Mouse (Mus musculus): ENCODE measurements around the gene Whrn. TPM values are rescaled to one million over a fixed set of nuclear protein-coding genes. Genes with fewer than 3 reads are reported as not detected.
A peak's percentile ranks its signal among the peaks of the same experiment; 100 is the strongest.

The Whrn gene
- polyA plus RNA-seq, 1 experiment from 2014 or later, result 1.2 TPM

GRCm38 (mm10) chr4:63514454-63514984 is 18.7 kb upstream of the Whrn start:
- no peak for TF ChIP-seq EP300 (optimal IDR thresholded peaks at IDR 0.05)
- no peak for TF ChIP-seq CTCF (IDR thresholded peaks at IDR 0.05; ENCODE audit: low read depth)
- 60% methylated on average over 4 of the region's 4 CpGs for WGBS
- ATAC-seq (ENCODE audit: low FRiP score, low TSS enrichment) (no peak), DNase-seq (ENCODE audit: low spot score) (no peak)
- Histone ChIP-seq H3K4me1 (replicated peaks; ENCODE audit: control insufficient read depth, insufficient read depth) (no peaks in the 10 kb centered on the region), H3K36me3 (ENCODE audit: control insufficient read depth, insufficient read depth, low read length) (no peaks in the 10 kb centered on the region), H3K4me3 (ENCODE audit: low read depth, low read length) (no peak overlapping the region), H3K27ac (replicated peaks) (no peak overlapping the region), H3K4me2 (replicated peaks; ENCODE audit: low read depth) (no peak overlapping the region), H3K27me3 (ENCODE audit: control insufficient read depth, insufficient read depth, low read length) (no peaks in the 10 kb centered on the region), H3K9me3 (ENCODE audit: control insufficient read depth, low read length) (no peaks in the 10 kb centered on the region), H3K9ac (ENCODE audit: low read length) (no peak overlapping the region)

GRCm38 (mm10) chr4:63512921-63513320 is 17.1 kb upstream of the Whrn start:
- DNase-seq (ENCODE audit: low spot score) (no peak), ATAC-seq (ENCODE audit: low FRiP score, low TSS enrichment) (no peak)
- TF ChIP-seq CTCF (IDR thresholded peaks at IDR 0.05; ENCODE audit: low read depth) (no peak), EP300 (optimal IDR thresholded peaks at IDR 0.05) (no peak)
- no peaks in the 10 kb centered on the region for H3K27me3 ChIP-seq (ENCODE audit: control insufficient read depth, insufficient read depth, low read length)
- H3K27ac ChIP-seq (replicated peaks), result no peak overlapping the region
- no peaks in the 10 kb centered on the region for H3K36me3 ChIP-seq (ENCODE audit: control insufficient read depth, insufficient read depth, low read length)
- H3K4me1 ChIP-seq (replicated peaks; ENCODE audit: control insufficient read depth, insufficient read depth), result no peaks in the 10 kb centered on the region
- no peak overlapping the region for H3K9ac ChIP-seq (ENCODE audit: low read length)
- no peak overlapping the region for H3K4me2 ChIP-seq (replicated peaks; ENCODE audit: low read depth)
- WGBS, result 84% methylated on average over 2 of the region's 2 CpGs
- no peaks in the 10 kb centered on the region for H3K9me3 ChIP-seq (ENCODE audit: control insufficient read depth, low read length)
- H3K4me3 ChIP-seq (ENCODE audit: low read depth, low read length), result no peak overlapping the region

DNA sequence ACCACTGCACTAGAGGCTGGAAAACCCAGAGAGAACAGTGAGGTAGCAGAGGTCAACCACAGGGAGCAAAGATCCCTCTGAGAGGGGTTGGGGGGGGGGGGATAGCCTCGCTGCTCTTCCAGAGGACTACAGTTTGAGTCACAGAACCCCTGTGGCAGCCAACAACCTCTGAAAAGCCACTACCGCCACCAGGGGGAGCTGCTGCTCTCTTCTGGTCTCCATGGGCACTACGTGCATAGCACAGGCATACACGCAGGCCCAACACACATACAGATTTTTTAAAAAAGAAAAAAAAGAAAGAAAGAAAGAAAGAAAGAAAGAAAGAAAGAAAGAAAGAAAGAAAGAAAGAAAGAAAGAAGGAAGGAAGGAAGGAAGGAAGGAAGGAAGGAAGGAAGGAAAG is 12.4 kb upstream of the Whrn start:
- Histone ChIP-seq H3K4me1 (replicated peaks; ENCODE audit: control insufficient read depth, insufficient read depth) (no peaks in the 10 kb centered on the region), H3K36me3 (ENCODE audit: control insufficient read depth, insufficient read depth, low read length) (no peaks in the 10 kb centered on the region), H3K27me3 (ENCODE audit: control insufficient read depth, insufficient read depth, low read length) (no peaks in the 10 kb centered on the region), H3K9me3 (ENCODE audit: control insufficient read depth, low read length) (no peaks in the 10 kb centered on the region), H3K4me3 (ENCODE audit: low read depth, low read length) (no peak overlapping the region), H3K27ac (replicated peaks) (no peak overlapping the region), H3K4me2 (replicated peaks; ENCODE audit: low read depth) (no peak overlapping the region), H3K9ac (ENCODE audit: low read length) (no peak overlapping the region)
- no peak for ATAC-seq (ENCODE audit: low FRiP score, low TSS enrichment)
- TF ChIP-seq EP300 (optimal IDR thresholded peaks at IDR 0.05) (no peak), CTCF (IDR thresholded peaks at IDR 0.05; ENCODE audit: low read depth) (peak; percentile 79)
- DNase-seq (ENCODE audit: low spot score), result peak; percentile 80
- WGBS, result 23% methylated on average over 4 of the region's 4 CpGs

GRCm38 (mm10) chr4:63507478-63507877 is 11.7 kb upstream of the Whrn start:
- no peak overlapping the region for H3K4me2 ChIP-seq (replicated peaks; ENCODE audit: low read depth)
- H3K36me3 ChIP-seq (ENCODE audit: control insufficient read depth, insufficient read depth, low read length), result no peaks in the 10 kb centered on the region
- H3K27me3 ChIP-seq (ENCODE audit: control insufficient read depth, insufficient read depth, low read length), result no peaks in the 10 kb centered on the region
- DNase-seq (ENCODE audit: low spot score), result no peak
- no peaks in the 10 kb centered on the region for H3K9me3 ChIP-seq (ENCODE audit: control insufficient read depth, low read length)
- H3K27ac ChIP-seq (replicated peaks), result no peak overlapping the region
- WGBS, result 71% methylated on average over 5 of the region's 5 CpGs
- no peak for TF ChIP-seq EP300 (optimal IDR thresholded peaks at IDR 0.05)
- no peak for TF ChIP-seq CTCF (IDR thresholded peaks at IDR 0.05; ENCODE audit: low read depth)
- no peak overlapping the region for H3K4me3 ChIP-seq (ENCODE audit: low read depth, low read length)
- ATAC-seq (ENCODE audit: low FRiP score, low TSS enrichment), result no peak
- H3K9ac ChIP-seq (ENCODE audit: low read length), result no peak overlapping the region
- H3K4me1 ChIP-seq (replicated peaks; ENCODE audit: control insufficient read depth, insufficient read depth), result no peaks in the 10 kb centered on the region

DNA sequence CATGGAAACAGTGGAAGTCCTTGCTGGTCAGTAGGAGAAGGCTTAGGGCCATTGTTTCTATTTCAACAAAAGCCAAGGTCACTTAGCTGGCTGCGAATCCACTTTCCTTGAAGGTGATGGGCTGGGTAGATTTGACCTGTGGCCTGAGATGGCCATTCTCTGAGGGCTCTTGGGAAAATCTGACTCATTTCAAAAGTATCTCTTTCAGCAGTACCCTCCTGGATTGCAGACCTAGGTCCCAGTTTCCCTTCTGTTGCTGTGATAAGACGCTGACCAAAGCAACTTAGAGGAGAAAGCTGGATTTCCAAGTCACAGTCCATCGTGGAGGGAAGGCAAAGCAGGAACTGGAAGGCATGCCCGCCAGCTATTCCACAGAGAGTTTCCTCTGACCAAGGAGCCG is 8.2 kb upstream of the Whrn start:
- no peak for ATAC-seq (ENCODE audit: low FRiP score, low TSS enrichment)
- Histone ChIP-seq H3K4me2 (replicated peaks; ENCODE audit: low read depth) (no peak overlapping the region), H3K4me1 (replicated peaks; ENCODE audit: control insufficient read depth, insufficient read depth) (no peaks in the 10 kb centered on the region), H3K36me3 (ENCODE audit: control insufficient read depth, insufficient read depth, low read length) (no peaks in the 10 kb centered on the region), H3K27me3 (ENCODE audit: control insufficient read depth, insufficient read depth, low read length) (no peaks in the 10 kb centered on the region), H3K27ac (replicated peaks) (no peak overlapping the region), H3K4me3 (ENCODE audit: low read depth, low read length) (no peak overlapping the region), H3K9ac (ENCODE audit: low read length) (no peak overlapping the region), H3K9me3 (ENCODE audit: control insufficient read depth, low read length) (no peaks in the 10 kb centered on the region)
- 73% methylated on average over 5 of the region's 5 CpGs for WGBS
- TF ChIP-seq CTCF (IDR thresholded peaks at IDR 0.05; ENCODE audit: low read depth) (no peak), EP300 (optimal IDR thresholded peaks at IDR 0.05) (no peak)
- no peak for DNase-seq (ENCODE audit: low spot score)

GRCm38 (mm10) chr4:63501050-63501449 is 5.3 kb upstream of the Whrn start:
- no peaks in the 10 kb centered on the region for H3K4me1 ChIP-seq (replicated peaks; ENCODE audit: control insufficient read depth, insufficient read depth)
- TF ChIP-seq EP300 (optimal IDR thresholded peaks at IDR 0.05), result no peak
- no peak for TF ChIP-seq CTCF (IDR thresholded peaks at IDR 0.05; ENCODE audit: low read depth)
- 64% methylated on average over 5 of the region's 5 CpGs for WGBS
- DNase-seq (ENCODE audit: low spot score) (no peak), ATAC-seq (ENCODE audit: low FRiP score, low TSS enrichment) (no peak)
- H3K27ac ChIP-seq (replicated peaks), result no peak overlapping the region
- no peaks in the 10 kb centered on the region for H3K27me3 ChIP-seq (ENCODE audit: control insufficient read depth, insufficient read depth, low read length)
- H3K9ac ChIP-seq (ENCODE audit: low read length), result no peak overlapping the region
- no peaks in the 10 kb centered on the region for H3K9me3 ChIP-seq (ENCODE audit: control insufficient read depth, low read length)
- H3K36me3 ChIP-seq (ENCODE audit: control insufficient read depth, insufficient read depth, low read length), result no peaks in the 10 kb centered on the region
- no peak overlapping the region for H3K4me3 ChIP-seq (ENCODE audit: low read depth, low read length)
- H3K4me2 ChIP-seq (replicated peaks; ENCODE audit: low read depth), result no peak overlapping the region
